Mouse (Mus musculus): ENCODE data around the gene Il2rb. TPM values are rescaled to one million over a fixed set of nuclear protein-coding genes. Genes with fewer than 3 reads are reported as not detected.

The Il2rb gene
- total RNA-seq (2015) (0.54 TPM in 2 replicates), total RNA-seq (2017) (0.04 and 0.10 TPM in 2 replicates)

DNA sequence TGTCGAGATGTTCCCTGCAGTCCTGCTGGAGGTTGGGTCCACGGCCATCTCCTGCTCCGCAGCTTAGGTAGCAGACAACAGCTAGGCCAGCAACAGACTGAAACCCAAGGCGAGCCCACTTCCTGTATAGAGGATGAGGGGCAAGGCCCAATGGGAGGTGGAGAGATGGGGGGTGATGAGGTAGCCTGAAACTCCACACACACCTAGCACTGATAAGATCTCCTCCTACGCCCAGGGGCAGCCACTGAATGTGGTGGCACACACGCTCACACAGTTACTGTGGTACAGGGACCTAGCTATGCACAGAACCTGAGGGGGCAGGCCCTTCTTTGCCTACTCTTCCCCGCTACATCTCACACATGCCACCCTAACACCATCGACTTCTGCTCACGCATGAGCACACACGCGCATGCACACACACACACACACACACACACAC is at the start of gene Il2rb:
Gene Il2rb (minus strand): TSS at position 304 of the 439 bp plus-strand sequence.
- no peak for ATAC-seq (replicated peaks; ENCODE audit: poor library complexity)

DNA sequence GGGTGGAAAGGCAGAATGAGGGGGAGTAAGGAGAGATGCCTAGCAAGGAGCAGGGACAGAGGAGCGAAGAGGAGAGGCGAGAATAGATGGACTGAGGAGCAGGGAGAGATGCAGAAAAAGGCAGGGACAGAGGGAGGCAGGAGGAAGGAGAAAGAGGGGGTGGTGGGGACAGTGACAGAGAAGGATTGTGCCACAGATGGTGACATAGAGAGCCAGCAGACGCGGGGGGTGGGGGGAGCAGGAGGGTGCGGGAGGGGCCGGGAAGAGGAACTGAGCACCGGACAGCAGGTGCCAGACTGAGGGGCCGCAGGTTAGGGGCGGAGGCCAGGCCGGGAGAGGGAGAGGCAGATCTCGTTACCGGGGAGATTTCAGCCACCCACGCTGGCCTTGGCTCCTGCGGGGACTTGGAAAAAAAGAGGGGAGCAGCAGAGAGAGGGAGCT is 49.5 kb upstream of the Il2rb start, which contains the start of gene Sstr3:
Gene Sstr3 (minus strand): TSS at position 125 of the 441 bp plus-strand sequence.
- 0 out of 2 replicates have a peak, but pooled peaks have one; percentile 24 for ATAC-seq (replicated peaks; ENCODE audit: poor library complexity)

DNA sequence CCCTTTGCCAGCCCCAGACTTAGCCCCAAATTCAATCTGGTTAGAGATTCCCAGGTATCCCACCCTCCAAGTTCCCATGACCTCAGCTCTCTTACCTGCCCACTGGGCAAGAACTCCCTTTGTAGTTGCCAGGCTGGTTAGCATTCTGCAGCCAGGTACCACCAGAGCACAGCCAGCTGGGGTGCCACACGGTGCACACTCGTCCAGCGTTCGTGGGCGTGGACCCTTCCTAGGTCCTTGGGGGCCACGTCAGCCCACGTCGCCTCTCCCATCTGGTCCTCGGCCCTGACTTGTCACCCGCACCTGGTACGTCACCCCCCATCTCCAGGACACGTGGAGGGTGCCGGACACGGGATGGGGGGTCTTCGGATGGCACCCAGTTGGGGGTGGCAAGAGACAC is 49.0 kb upstream of the Il2rb start:
- ATAC-seq (replicated peaks; ENCODE audit: poor library complexity), result no peak

- no peak for ATAC-seq (replicated peaks; ENCODE audit: poor library complexity)
Measured at GRCm38 (mm10) chr15:78542767-78543303, 47.8 kb upstream of the Il2rb start.

GRCm38 (mm10) chr15:78542098-78542766 is 47.2 kb upstream of the Il2rb start:
- no peak for ATAC-seq (replicated peaks; ENCODE audit: poor library complexity)

DNA sequence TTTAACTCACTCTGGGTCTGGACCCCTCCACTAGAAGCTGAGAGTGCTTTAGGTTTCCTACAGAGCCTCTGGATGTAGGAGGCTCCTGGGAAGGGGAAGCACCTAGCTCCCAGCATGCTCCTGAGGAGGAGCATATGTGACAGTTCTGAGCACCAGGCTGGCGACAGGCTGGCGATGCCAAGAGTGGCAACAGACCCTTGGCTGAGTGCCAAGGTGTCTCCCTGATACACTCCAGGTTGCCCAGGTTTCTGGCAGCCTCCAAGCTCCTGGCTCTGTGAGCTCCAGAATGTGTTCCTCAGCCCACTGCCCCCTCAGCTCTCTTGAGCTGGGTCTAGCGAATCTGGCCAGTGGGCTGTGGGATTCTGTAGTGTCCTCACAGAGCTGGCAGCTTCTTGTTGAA is 46.5 kb upstream of the Il2rb start:
- no peak for ATAC-seq (replicated peaks; ENCODE audit: poor library complexity)

GRCm38 (mm10) chr15:78541036-78541435 is 46.0 kb upstream of the Il2rb start:
- no peak for ATAC-seq (replicated peaks; ENCODE audit: poor library complexity)

DNA sequence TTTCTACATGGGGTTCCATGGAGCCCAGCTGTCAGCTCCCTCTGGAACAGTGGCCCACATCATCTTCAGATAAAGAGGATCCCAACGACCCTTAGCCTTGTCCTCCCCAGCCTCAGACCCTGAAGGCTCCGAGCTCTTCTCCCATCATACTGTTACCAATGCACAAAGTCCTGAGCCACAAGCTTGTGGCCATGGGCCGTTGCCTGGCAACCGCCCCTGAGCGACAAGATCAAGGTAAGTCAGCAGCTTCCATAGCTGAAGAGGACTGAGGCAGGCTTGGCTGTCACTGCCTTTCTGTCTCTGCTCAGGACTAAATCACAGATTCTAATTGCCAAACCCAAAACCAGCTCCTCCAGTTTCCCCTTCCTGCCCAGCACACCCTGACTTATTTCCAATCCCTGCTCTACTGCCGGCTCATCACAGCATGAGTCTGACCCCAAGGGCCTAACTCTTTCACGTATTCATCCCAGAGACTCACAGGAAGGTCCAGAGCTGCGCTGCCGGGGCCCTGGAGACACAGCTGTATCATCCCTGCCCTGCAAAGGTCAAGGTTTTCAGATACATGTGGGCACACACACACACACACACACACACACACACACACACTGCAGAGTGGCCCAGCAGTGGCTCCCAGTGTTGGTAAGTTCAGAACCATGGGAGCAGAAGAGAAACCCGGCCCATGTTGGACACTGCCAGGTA is 40.8 kb upstream of the Il2rb start:
- ATAC-seq (replicated peaks; ENCODE audit: poor library complexity), result no peak

DNA sequence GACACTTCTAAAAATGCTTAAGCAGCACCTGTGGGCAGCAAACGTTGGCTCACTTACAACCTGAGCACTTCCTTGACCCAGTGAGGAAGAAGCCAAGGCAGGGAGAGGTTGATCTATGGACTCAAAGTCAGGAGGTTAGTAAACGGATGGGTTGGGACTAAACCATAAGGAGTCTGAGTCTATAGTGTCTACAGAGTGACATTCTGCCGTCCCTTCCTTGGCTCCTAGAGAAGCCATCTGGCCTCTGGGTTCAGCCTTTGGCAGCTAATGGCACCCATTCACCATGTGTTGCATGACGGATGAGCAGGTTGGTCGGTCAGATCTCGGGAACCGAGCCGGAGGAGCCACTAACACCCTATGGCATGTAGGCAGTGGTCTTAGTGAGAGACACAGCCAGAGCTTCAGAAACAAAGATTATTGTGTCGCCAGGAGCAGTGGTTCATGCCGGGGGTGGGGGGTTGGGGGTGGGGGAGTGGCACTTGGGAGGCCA is 38.3 kb upstream of the Il2rb start:
- ATAC-seq (replicated peaks; ENCODE audit: poor library complexity), result no peak

- no peak for ATAC-seq (replicated peaks; ENCODE audit: poor library complexity)
Measured at GRCm38 (mm10) chr15:78532566-78533345, 37.7 kb upstream of the Il2rb start.

GRCm38 (mm10) chr15:78531901-78532469 is 36.9 kb upstream of the Il2rb start:
- peak; percentile 90 for ATAC-seq (replicated peaks; ENCODE audit: poor library complexity)

DNA sequence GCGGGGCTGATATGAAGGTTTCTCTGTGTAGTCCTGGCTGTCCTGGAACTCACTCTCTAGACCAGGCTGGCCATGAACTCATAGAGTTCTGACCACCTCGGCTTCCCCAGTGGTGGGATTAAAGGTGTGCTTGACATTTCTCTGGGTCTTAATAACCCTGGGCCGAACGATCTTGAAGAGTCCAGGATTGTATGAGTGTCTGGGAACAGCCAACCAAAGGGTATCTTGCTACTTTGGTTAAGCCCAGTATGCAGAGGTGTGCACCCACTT is 36.3 kb upstream of the Il2rb start:
- ATAC-seq (replicated peaks; ENCODE audit: poor library complexity), result no peak

DNA sequence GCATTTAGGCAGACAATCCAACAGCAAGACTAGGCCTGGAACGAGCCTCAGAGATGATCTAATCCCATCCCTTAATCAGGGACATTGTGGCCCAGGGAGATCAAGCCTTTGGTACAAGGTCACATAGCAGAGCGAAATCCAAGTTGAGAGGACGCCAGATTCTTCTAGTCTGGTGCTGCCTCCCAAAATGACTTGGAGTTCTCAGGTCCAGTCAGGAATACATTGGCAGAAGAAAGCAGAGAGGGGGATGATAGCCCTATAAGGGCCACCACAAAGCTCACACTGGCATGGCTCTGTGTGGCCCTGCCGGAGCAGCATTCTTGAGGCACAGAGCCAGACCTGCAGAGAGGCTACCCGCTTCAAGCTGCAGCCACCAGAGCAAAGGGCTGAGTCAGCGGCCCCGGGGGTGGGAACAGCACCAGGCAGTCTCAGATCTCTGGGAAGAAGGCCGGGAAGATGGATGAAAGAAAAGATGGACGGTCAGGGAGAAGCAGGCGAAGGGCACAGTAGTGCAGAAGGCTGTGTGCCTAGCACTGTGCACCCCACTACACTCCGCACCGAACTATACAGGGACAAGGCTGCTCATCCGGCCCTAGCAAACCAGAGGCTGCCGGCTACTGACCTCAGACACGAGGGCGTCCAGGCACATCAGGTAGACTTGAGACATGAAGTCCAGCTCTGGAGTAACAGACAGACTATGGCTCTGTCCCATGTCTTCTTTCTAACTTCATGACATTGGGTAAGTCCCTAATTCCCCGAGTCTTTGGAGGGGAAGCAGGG is 35.8 kb upstream of the Il2rb start, which contains the start of gene C1qtnf6:
Gene C1qtnf6 (minus strand): TSS at position 746 of the 780 bp plus-strand sequence.
- no peak for ATAC-seq (replicated peaks; ENCODE audit: poor library complexity)

- no peak for ATAC-seq (replicated peaks; ENCODE audit: poor library complexity)
Measured at GRCm38 (mm10) chr15:78530141-78530540, 35.1 kb upstream of the Il2rb start.

- no peak for ATAC-seq (replicated peaks; ENCODE audit: poor library complexity)
Measured at GRCm38 (mm10) chr15:78529428-78529990, 34.4 kb upstream of the Il2rb start.

DNA sequence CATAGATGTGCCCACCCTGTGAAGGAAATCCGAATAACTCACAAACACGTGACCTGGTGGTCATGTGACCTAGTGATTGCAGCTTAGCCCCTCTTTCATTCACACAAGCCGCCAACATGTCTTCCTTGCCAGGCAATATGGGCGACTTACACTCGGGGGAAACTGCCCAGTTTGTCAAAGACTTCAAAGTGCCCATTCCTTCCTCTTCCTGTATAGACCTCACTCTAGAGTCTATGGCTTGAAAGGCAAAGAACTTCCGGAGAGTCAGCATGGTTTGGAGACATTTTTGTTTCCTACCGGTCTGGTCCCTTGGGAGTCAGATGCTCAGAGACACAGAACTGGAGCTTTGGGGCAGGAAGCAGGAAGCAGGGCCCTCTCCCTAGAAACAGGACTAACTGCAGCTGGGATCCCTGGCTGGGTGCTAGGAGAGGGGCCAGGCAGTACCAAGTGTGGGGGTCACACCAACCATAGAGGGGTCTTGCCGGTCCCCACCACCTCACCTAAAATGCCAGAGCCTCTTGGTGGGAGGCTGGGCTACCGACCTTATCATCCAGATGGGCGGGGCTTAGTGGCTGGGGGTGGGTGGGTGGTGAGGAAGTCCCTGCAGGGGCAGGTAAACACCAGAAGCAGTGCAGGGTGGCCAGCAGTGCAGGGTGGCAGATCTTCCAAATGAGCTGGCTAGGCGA is 33.8 kb upstream of the Il2rb start:
- no peak for ATAC-seq (replicated peaks; ENCODE audit: poor library complexity)

GRCm38 (mm10) chr15:78527973-78528372 is 32.9 kb upstream of the Il2rb start:
- ATAC-seq (replicated peaks; ENCODE audit: poor library complexity), result no peak

DNA sequence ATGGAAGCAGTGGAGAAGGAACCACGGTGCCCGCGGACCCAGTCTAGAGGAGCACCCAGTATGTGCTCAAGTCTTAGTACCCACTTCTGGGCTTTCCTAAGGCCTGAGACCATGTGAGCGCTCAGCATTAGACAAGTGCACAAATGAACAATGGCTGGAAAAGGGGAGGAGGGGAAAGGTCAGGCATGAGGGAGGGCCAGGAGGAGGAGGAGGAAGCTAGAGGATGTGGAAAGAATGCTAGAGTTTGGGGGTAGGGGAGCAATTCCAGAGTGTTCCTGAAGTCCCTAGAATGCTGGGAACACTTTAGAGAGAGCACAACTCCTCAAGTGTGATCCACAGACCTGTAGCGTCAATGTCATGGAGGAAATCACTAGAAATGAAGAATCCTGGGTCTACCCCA is 29.1 kb upstream of the Il2rb start:
- no peak for ATAC-seq (replicated peaks; ENCODE audit: poor library complexity)

DNA sequence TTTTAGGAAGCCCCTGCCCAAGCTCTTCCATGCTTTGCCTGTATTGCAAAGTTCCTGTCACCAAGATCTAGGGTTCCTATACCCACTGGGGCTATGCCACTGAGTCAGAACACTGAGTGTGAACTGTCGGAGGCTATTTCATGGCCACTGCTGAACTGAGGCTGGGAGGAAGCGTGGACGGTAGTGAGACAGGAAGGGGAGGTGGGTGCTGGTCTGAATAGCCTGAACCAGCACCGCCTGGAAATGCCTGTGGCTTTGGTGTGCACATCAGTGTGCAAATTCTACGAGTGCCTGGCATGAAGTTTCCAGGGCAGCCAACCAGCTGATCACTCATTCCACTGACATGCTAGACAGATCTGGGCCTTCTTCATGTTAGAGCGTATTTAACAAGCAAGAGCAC is 26.8 kb upstream of the Il2rb start:
- no peak for ATAC-seq (replicated peaks; ENCODE audit: poor library complexity)
